Mouse (Mus musculus) testis, adult 2 months (tissue): ENCODE data around the gene Gm8897. TPM values are rescaled to one million over a fixed set of nuclear protein-coding genes. Genes with fewer than 3 reads are reported as not detected.
"Not testable (repeated sequence)": the region's sequence is repeated elsewhere in the genome, so short reads cannot be mapped to it uniquely, and the experiment has no call there.

Experiments used
- H3K27ac ChIP-seq: fragments of 200-500 bp; 2 replicates; pipeline ENCODE4 v1.5.1; 2012; ENCODE audit warnings: low read depth, low read length; ENCODE audit not compliant: control insufficient read depth, insufficient read depth
- H3K27me3 ChIP-seq: fragments of 200-500 bp; 2 replicates; pipeline ENCODE4 v1.6.1; 2012; ENCODE audit warnings: mild to moderate bottlenecking, low read length, moderate library complexity; ENCODE audit not compliant: control insufficient read depth, insufficient read depth
- H3K36me3 ChIP-seq: fragments of 200-500 bp; 2 replicates; pipeline ENCODE4 v1.6.1; 2012; ENCODE audit warnings: mild to moderate bottlenecking, low read length; ENCODE audit not compliant: control insufficient read depth, insufficient read depth
- H3K4me1 ChIP-seq: fragments of 200-500 bp; 2 replicates; pipeline ENCODE4 v1.6.1; 2012; ENCODE audit warnings: low read length; ENCODE audit not compliant: control insufficient read depth, insufficient read depth
- H3K4me3 ChIP-seq: fragments of 200-500 bp; 2 replicates; pipeline ENCODE4 v1.5.1; 2012; ENCODE audit warnings: low read depth, mild to moderate bottlenecking, low read length, moderate library complexity, mixed read lengths; ENCODE audit not compliant: control insufficient read depth
- polyA plus RNA-seq: library from polyadenylated mRNA; depleted of rRNA; stranded (reverse); fragments of >200 nt; gene quantifications from 2 replicates; pipeline ENCODE4 v1.2.3, GENCODE M21; 2012; rRNA removed

Gene Gm8897
- polyA plus RNA-seq = 7.5 and 8.5 TPM in 2 replicates

DNA sequence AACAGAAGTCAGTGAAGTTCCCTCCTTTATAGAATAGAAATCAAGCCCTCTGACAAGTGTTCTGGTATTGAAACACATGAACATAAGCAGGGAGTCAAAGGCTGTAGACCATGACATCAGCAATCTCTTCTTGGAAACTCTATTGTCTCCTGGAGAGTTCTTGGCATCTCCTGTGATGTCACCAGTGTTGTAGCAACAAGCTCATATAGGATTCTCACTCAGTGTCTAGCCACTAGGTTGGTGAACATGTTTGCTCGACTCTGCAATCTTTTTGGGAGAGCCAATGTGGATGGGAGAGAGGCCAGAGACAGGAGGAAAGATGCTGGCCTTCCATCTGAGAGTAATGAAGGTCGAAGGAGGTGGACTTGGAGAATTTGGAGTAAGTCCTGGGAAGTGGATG is at the start of gene Gm8897:
Gene Gm8897 (plus strand): TSS at position 301 of the 400 bp plus-strand sequence.
- not testable (repeated sequence) for H3K27me3 ChIP-seq, H3K4me1 ChIP-seq, H3K36me3 ChIP-seq, H3K27ac ChIP-seq
- peak within 1 kb of the TSS; percentile 49 for H3K4me3 ChIP-seq

- H3K4me3 ChIP-seq = peak overlapping the region; percentile 15; the same call in 1 of the 2 replicates
- H3K4me1 ChIP-seq, H3K27me3 ChIP-seq, H3K27ac ChIP-seq, H3K36me3 ChIP-seq: not testable (repeated sequence)
These were observed 473 bp downstream of the Gm8897 start for GRCm38 (mm10) chr5:11416691-11417090.

Other genes with a start within 250 kb of the Gm8897 start
- 8.4 and 8.9 TPM in 2 replicates for gene Gm5861, start 233.3 kb upstream of the Gm8897 start, polyA plus RNA-seq
- 5.2 and 8.1 TPM in 2 replicates for gene Gm8890, start 160.4 kb upstream of the Gm8897 start, polyA plus RNA-seq
- gene Speer1, start 74.9 kb upstream of the Gm8897 start, polyA plus RNA-seq = 17.2 TPM in 2 replicates
- 20.7 and 22.6 TPM in 2 replicates for gene Gm8906, start 86.3 kb downstream of the Gm8897 start, polyA plus RNA-seq
- 1.4 and 7.2 TPM in 2 replicates for gene Gm6460, start 178.5 kb downstream of the Gm8897 start, polyA plus RNA-seq